Mouse (Mus musculus) lung, postnatal 0 days (tissue): ENCODE measurements around the gene Foxa2.

Experiments used
- CTCF ChIP-seq: IDR thresholded peaks from 2 replicates; pipeline ENCODE4 v1.5.1; 2016; ENCODE audit warnings: antibody characterized with exemption, mild to moderate bottlenecking
- EP300 ChIP-seq: IDR thresholded peaks from 2 replicates; pipeline ENCODE4 v1.6.1; 2016; ENCODE audit warnings: antibody characterized with exemption, mild to moderate bottlenecking, control low read depth

DNA sequence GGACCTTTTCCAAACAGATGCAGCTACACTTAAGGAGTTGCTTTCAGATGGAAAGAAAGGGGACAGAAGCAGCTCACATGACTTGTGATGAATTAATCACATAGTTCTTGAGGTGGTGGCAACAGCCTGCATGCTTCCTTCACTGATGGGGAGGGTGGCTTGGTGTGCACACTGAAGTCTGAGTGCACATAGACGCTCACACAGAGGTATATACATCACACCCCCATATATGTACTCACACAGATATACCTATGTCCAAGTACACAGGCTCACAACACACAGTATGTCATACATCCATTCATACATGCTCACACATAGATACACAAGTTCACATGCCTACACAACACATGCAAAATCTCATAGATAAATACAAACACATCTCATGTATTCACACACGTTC lies 45.3 kb upstream of the Foxa2 start:
- TF ChIP-seq CTCF (no peak), EP300 (no peak)
